Mouse (Mus musculus) small intestine, adult 2 months (tissue): Measurements from ENCODE around the gene Tdp1.

ENCODE experiments used
- CTCF ChIP-seq: fragments of 200-500 bp; IDR thresholded peaks from 2 replicates; pipeline ENCODE4 v1.5.1; 2012; ENCODE audit warnings: low read depth, mild to moderate bottlenecking, control low read depth, inconsistent platforms, low read length, moderate library complexity, mixed read lengths; ENCODE audit not compliant: insufficient replicate concordance, insufficient read length; ENCODE audit errors: extremely low read depth
- POLR2A ChIP-seq: fragments of 200-500 bp; IDR thresholded peaks from 2 replicates; pipeline ENCODE4 v1.6.1; 2012; ENCODE audit warnings: low read depth, mild to moderate bottlenecking, control low read depth, inconsistent platforms, low read length, moderate library complexity

DNA sequence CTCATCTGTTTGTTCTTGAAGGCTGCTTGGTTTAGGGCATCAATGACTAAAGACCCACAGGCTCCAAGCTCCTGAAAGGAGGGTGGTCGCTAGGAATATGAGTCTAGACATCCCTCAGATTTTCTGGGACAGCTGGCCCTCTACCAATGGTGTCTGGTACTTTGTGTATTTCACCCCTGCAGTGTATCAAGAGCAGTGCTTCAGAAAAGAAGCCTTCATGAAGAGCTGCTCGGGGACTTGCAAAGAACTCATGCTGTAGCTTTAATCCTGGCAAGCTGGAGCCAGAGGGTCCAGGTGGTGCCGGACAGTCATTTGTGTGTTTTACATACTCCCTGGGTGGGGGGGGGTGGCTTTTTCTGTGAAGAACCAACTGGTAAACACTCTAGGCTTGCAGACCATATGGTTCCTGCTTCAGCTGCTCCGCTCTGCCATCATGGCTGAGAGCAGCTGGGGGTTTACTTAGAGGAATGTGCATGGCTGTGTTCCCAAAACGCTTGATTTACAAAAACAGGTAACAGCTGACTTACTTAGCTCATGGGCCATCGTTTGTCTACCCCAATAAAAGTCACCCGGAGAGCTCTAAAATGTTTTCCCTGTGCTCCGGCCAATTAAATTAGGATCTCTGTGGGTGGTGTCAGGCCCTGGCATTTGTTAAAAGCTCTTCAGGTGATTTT lies 118.7 kb downstream of the Tdp1 start:
- TF ChIP-seq CTCF: no peak
- no peak for TF ChIP-seq POLR2A
